Mouse (Mus musculus) testis, postnatal 14 days (tissue): ENCODE measurements at regions not wholly inside any gene's neighbourhood (a gene's known extent, or its start where the extent isn't known, plus 50 kb on each side); places are given as distances from the start of the nearest gene placed in this dataset.

Experiments used
- DNase-seq: peaks from one replicate; pipeline ENCODE4 v3.0.0; 2021; ENCODE audit warnings: low spot score

- DNase-seq = no peak
Measured at GRCm38 (mm10) chr3:40458490-40458889, 72.6 kb upstream of the Intu start.

- DNase-seq = no peak
Measured at GRCm38 (mm10) chr3:40463446-40463845, 67.6 kb upstream of the Intu start.

- no peak for DNase-seq
Measured at GRCm38 (mm10) chr3:40470101-40470500, 61.0 kb upstream of the Intu start.

GRCm38 (mm10) chr3:40472766-40473165, 58.3 kb upstream of the Intu start:
- no peak for DNase-seq

- DNase-seq = no peak
Measured at GRCm38 (mm10) chr3:40480258-40480951, 50.7 kb upstream of the Intu start.
